Mouse (Mus musculus) forebrain, embryonic 15.5 days (tissue): ENCODE data around the gene Clec2e. TPM values are rescaled to one million over a fixed set of nuclear protein-coding genes. Genes with fewer than 3 reads are reported as not detected.
"Not testable (repeated sequence)": the region's sequence is repeated elsewhere in the genome, so short reads cannot be mapped to it uniquely, and the experiment has no call there.

ENCODE experiments used
- ATAC-seq: fragments of 200-750 bp; cut with Nextera tagmentation; replicated peaks from 2 replicates; pipeline ENCODE4 v1.8.0; 2017; ENCODE audit warnings: mild to moderate bottlenecking, moderate TSS enrichment, moderate library complexity
- H3K27ac ChIP-seq: fragments of 300-500 bp; sonication (generic); replicated peaks from 2 replicates; pipeline ENCODE4 v1.5.1; 2015; ENCODE audit warnings: mild to moderate bottlenecking, inconsistent platforms
- H3K27me3 ChIP-seq: fragments of 300-500 bp; sonication (generic); 2 replicates; pipeline ENCODE4 v1.6.1; 2015; ENCODE audit warnings: inconsistent platforms
- H3K36me3 ChIP-seq: fragments of 300-500 bp; sonication (generic); 2 replicates; pipeline ENCODE4 v1.6.1; 2015; ENCODE audit warnings: mild to moderate bottlenecking, inconsistent platforms
- H3K4me1 ChIP-seq: fragments of 300-500 bp; sonication (generic); 2 replicates; pipeline ENCODE4 v1.6.1; 2015; ENCODE audit warnings: inconsistent platforms
- H3K4me2 ChIP-seq: fragments of 300-500 bp; sonication (generic); replicated peaks from 2 replicates; pipeline ENCODE4 v1.6.1; 2015; ENCODE audit warnings: mild to moderate bottlenecking, inconsistent platforms
- H3K4me3 ChIP-seq: fragments of 300-500 bp; sonication (generic); 2 replicates; pipeline ENCODE4 v1.5.1; 2015; ENCODE audit warnings: mild to moderate bottlenecking, inconsistent platforms
- H3K9ac ChIP-seq: fragments of 300-500 bp; sonication (generic); replicated peaks from 2 replicates; pipeline ENCODE4 v1.6.1; 2015; ENCODE audit warnings: mild to moderate bottlenecking, inconsistent platforms
- H3K9me3 ChIP-seq: fragments of 300-500 bp; sonication (generic); 2 replicates; pipeline ENCODE4 v1.6.1; 2016; ENCODE audit warnings: inconsistent platforms
- WGBS: fragments of 180-500 bp; shearing (Covaris S2); methylation state at CpG from one replicate; pipeline ENCODE4 v1.1.7; 2015; ENCODE audit warnings: mixed read lengths; 5-methylcytosine and 5-hydroxymethylcytosine counted together
- polyA plus RNA-seq: library from polyadenylated mRNA; unstranded; fragments of >200 nt; fragmentation: Nextera tagmentation; extraction: Ambion mirVana; gene quantifications from 2 replicates; pipeline ENCODE4 v1.2.1, GENCODE M21; 2015

The Clec2e gene
- polyA plus RNA-seq, 1 experiment from 2014 or later, result not detected

- WGBS, result 83% methylated on average over 1 of the region's 1 CpGs
- Histone ChIP-seq H3K4me2 (no peak overlapping the region), H3K36me3 (no peaks in the 10 kb centered on the region), H3K4me1 (no peaks in the 10 kb centered on the region), H3K9ac (no peak overlapping the region), H3K4me3 (no peak overlapping the region), H3K9me3 (no peaks in the 10 kb centered on the region), H3K27ac (no peak overlapping the region), H3K27me3 (no peaks in the 10 kb centered on the region)
- no peak for ATAC-seq
Observed at GRCm38 (mm10) chr6:129101604-129102003, 891 bp upstream of the Clec2e start.

GRCm38 (mm10) chr6:129097929-129098328 lies 2.8 kb downstream of the Clec2e start:
- Histone ChIP-seq H3K4me3 (no peak overlapping the region), H3K27me3 (no peaks in the 10 kb centered on the region), H3K27ac (no peak overlapping the region), H3K9me3 (no peaks in the 10 kb centered on the region), H3K36me3 (no peaks in the 10 kb centered on the region), H3K4me1 (no peaks in the 10 kb centered on the region), H3K9ac (no peak overlapping the region), H3K4me2 (no peak overlapping the region)
- no peak for ATAC-seq
- WGBS, result 62% methylated on average over 1 of the region's 1 CpGs

- 0 out of 2 replicates have a peak, but pooled peaks have one; percentile 43 for ATAC-seq
- Histone ChIP-seq H3K9ac (no peak overlapping the region), H3K4me1 (no peaks in the 10 kb centered on the region), H3K27ac (no peak overlapping the region), H3K36me3 (no peaks in the 10 kb centered on the region), H3K4me2 (no peak overlapping the region), H3K27me3 (no peaks in the 10 kb centered on the region), H3K9me3 (no peaks in the 10 kb centered on the region), H3K4me3 (no peak overlapping the region)
Observed at GRCm38 (mm10) chr6:129095166-129095565, 5.5 kb downstream of the Clec2e start.

- not testable (repeated sequence) for H3K4me1 ChIP-seq, H3K36me3 ChIP-seq, H3K27ac ChIP-seq, H3K9ac ChIP-seq, H3K4me2 ChIP-seq, H3K4me3 ChIP-seq, H3K9me3 ChIP-seq, ATAC-seq, H3K27me3 ChIP-seq
- WGBS, result 95% methylated on average over 8 of the region's 8 CpGs
Observed at GRCm38 (mm10) chr6:129088596-129088995, 12.1 kb downstream of the Clec2e start.

- H3K9me3 ChIP-seq, result no peaks in the 10 kb centered on the region
- H3K4me1 ChIP-seq, result no peaks in the 10 kb centered on the region
- 85% methylated on average over 1 of the region's 1 CpGs for WGBS
- H3K4me2 ChIP-seq, result no peak overlapping the region
- no peak overlapping the region for H3K4me3 ChIP-seq
- no peaks in the 10 kb centered on the region for H3K27me3 ChIP-seq
- no peak for ATAC-seq
- H3K9ac ChIP-seq, result no peak overlapping the region
- H3K27ac ChIP-seq, result no peak overlapping the region
- no peaks in the 10 kb centered on the region for H3K36me3 ChIP-seq
Observed at GRCm38 (mm10) chr6:129088161-129088560, 12.6 kb downstream of the Clec2e start.

- not testable (repeated sequence) for H3K4me1 ChIP-seq, H3K36me3 ChIP-seq, H3K4me3 ChIP-seq, H3K9ac ChIP-seq, ATAC-seq, H3K27ac ChIP-seq, H3K9me3 ChIP-seq, H3K4me2 ChIP-seq, H3K27me3 ChIP-seq
- WGBS, result 74% methylated on average over 2 of the region's 2 CpGs
Observed at GRCm38 (mm10) chr6:129086031-129086430, 14.7 kb downstream of the Clec2e start.

- H3K27ac ChIP-seq, result no peak overlapping the region
- no peaks in the 10 kb centered on the region for H3K27me3 ChIP-seq
- no peak overlapping the region for H3K4me2 ChIP-seq
- 54% methylated on average over 6 of the region's 6 CpGs for WGBS
- H3K9me3 ChIP-seq, result no peaks in the 10 kb centered on the region
- H3K9ac ChIP-seq, result no peak overlapping the region
- ATAC-seq, result no peak
- H3K4me1 ChIP-seq, result no peaks in the 10 kb centered on the region
- no peaks in the 10 kb centered on the region for H3K36me3 ChIP-seq
- H3K4me3 ChIP-seq, result no peak overlapping the region
Observed at GRCm38 (mm10) chr6:129085098-129085497, 15.6 kb downstream of the Clec2e start.

- ATAC-seq, result peak; percentile 80
- WGBS, result 51% methylated on average over 1 of the region's 1 CpGs
- no peak overlapping the region for H3K9ac ChIP-seq
- no peaks in the 10 kb centered on the region for H3K9me3 ChIP-seq
- no peak overlapping the region for H3K27ac ChIP-seq
- no peaks in the 10 kb centered on the region for H3K27me3 ChIP-seq
- H3K4me1 ChIP-seq, result no peaks in the 10 kb centered on the region
- H3K4me2 ChIP-seq, result no peak overlapping the region
- no peaks in the 10 kb centered on the region for H3K36me3 ChIP-seq
- no peak overlapping the region for H3K4me3 ChIP-seq
Observed at GRCm38 (mm10) chr6:129066986-129067385, 33.7 kb downstream of the Clec2e start.

GRCm38 (mm10) chr6:129066530-129066929 lies 34.2 kb downstream of the Clec2e start:
- H3K36me3 ChIP-seq, result no peaks in the 10 kb centered on the region
- ATAC-seq, result no peak

GRCm38 (mm10) chr6:129065857-129066256 lies 34.9 kb downstream of the Clec2e start:
- Histone ChIP-seq H3K27me3 (no peaks in the 10 kb centered on the region), H3K4me1 (no peaks in the 10 kb centered on the region), H3K27ac (no peak overlapping the region), H3K36me3 (no peaks in the 10 kb centered on the region), H3K9ac (no peak overlapping the region), H3K9me3 (no peaks in the 10 kb centered on the region), H3K4me2 (no peak overlapping the region), H3K4me3 (no peak overlapping the region)
- 87% methylated on average over 3 of the region's 3 CpGs for WGBS
- no peak for ATAC-seq

More at GRCm38 (mm10) chr6:129066530-129066929, 34.2 kb downstream of the Clec2e start:
- Histone ChIP-seq H3K4me2 (no peak overlapping the region), H3K27ac (no peak overlapping the region), H3K9ac (no peak overlapping the region), H3K4me1 (no peaks in the 10 kb centered on the region), H3K27me3 (no peaks in the 10 kb centered on the region), H3K4me3 (no peak overlapping the region), H3K9me3 (no peaks in the 10 kb centered on the region)

GRCm38 (mm10) chr6:129065407-129065806 lies 35.3 kb downstream of the Clec2e start:
- Histone ChIP-seq H3K4me2 (no peak overlapping the region), H3K36me3 (no peaks in the 10 kb centered on the region), H3K27me3 (no peaks in the 10 kb centered on the region), H3K9ac (no peak overlapping the region), H3K4me1 (no peaks in the 10 kb centered on the region), H3K4me3 (no peak overlapping the region), H3K9me3 (no peaks in the 10 kb centered on the region), H3K27ac (no peak overlapping the region)
- 49% methylated on average over 3 of the region's 3 CpGs for WGBS
- no peak for ATAC-seq

GRCm38 (mm10) chr6:129058013-129058412 lies 42.7 kb downstream of the Clec2e start:
- H3K27ac ChIP-seq, result no peak overlapping the region
- H3K27me3 ChIP-seq, result no peaks in the 10 kb centered on the region
- H3K9ac ChIP-seq, result no peak overlapping the region
- H3K4me2 ChIP-seq, result no peak overlapping the region
- no peaks in the 10 kb centered on the region for H3K9me3 ChIP-seq
- H3K4me3 ChIP-seq, result no peak overlapping the region
- no peaks in the 10 kb centered on the region for H3K36me3 ChIP-seq
- no peak for ATAC-seq
- no peaks in the 10 kb centered on the region for H3K4me1 ChIP-seq

- Histone ChIP-seq H3K9ac (no peak overlapping the region), H3K4me2 (no peak overlapping the region), H3K4me1 (no peaks in the 10 kb centered on the region), H3K27me3 (no peaks in the 10 kb centered on the region), H3K27ac (no peak overlapping the region), H3K36me3 (no peaks in the 10 kb centered on the region), H3K9me3 (no peaks in the 10 kb centered on the region), H3K4me3 (no peak overlapping the region)
- no peak for ATAC-seq
- WGBS, result 92% methylated on average over 3 of the region's 3 CpGs
Observed at GRCm38 (mm10) chr6:129056237-129056636, 44.5 kb downstream of the Clec2e start.
